Mouse (Mus musculus) olfactory bulb, adult 2 months (tissue): ENCODE results near the gene Lrrfip2. TPM values are rescaled to one million over a fixed set of nuclear protein-coding genes. Genes with fewer than 3 reads are reported as not detected.

Source experiments
- H3K27ac ChIP-seq: fragments of 200-500 bp; 2 replicates; pipeline ENCODE4 v1.5.1; 2012; ENCODE audit warnings: low read depth, low read length; ENCODE audit not compliant: insufficient read depth
- H3K4me1 ChIP-seq: fragments of 200-500 bp; 2 replicates; pipeline ENCODE4 v1.6.1; 2012; ENCODE audit warnings: low read length; ENCODE audit not compliant: control insufficient read depth, insufficient read depth
- H3K4me3 ChIP-seq: fragments of 200-500 bp; 2 replicates; pipeline ENCODE4 v1.5.1; 2012; ENCODE audit warnings: mild to moderate bottlenecking, low read depth, low read length, moderate library complexity; ENCODE audit not compliant: insufficient read depth
- CTCF ChIP-seq: fragments of 200-500 bp; IDR thresholded peaks from 2 replicates; pipeline ENCODE4 v1.5.1; 2012; ENCODE audit warnings: low read depth, mild to moderate bottlenecking, low read length, moderate library complexity; ENCODE audit not compliant: insufficient read depth
- POLR2A ChIP-seq: fragments of 200-500 bp; IDR thresholded peaks from 2 replicates; pipeline ENCODE4 v1.6.1; 2012; ENCODE audit warnings: mild to moderate bottlenecking, low read depth, low read length, moderate library complexity; ENCODE audit not compliant: insufficient read depth
- WGBS: fragments of 180-500 bp; shearing (Covaris S2); methylation state at CpG from one replicate; pipeline ENCODE4 v1.1.7; 2018; 5-methylcytosine and 5-hydroxymethylcytosine counted together
- polyA plus RNA-seq: library from polyadenylated mRNA; stranded (reverse); fragments of >200 nt; gene quantifications from 2 replicates; pipeline ENCODE4 v1.2.4, GENCODE M21; 2012; ENCODE audit warnings: low replicate concordance; ENCODE audit not compliant: missing spikeins, insufficient read depth, insufficient read length

Lrrfip2 gene
- polyA plus RNA-seq, 1 experiment = not detected

GRCm38 (mm10) chr9:111200208-111200607 is 82.8 kb downstream of the Lrrfip2 start:
- Histone ChIP-seq H3K4me3 (no peak overlapping the region), H3K27ac (no peak overlapping the region), H3K4me1 (peaks cover 5% of the 10 kb centered on the region; the same call in 1 of the 2 replicates)
- TF ChIP-seq CTCF (no peak), POLR2A (no peak)

GRCm38 (mm10) chr9:111204601-111205375 is 87.4 kb downstream of the Lrrfip2 start:
- Histone ChIP-seq H3K4me3 (no peak overlapping the region), H3K27ac (no peak overlapping the region), H3K4me1 (0 out of 2 replicates have a peak, but pooled peaks cover 3% of the 10 kb centered on the region)
- WGBS = 55% methylated on average over 9 of the region's 9 CpGs
- TF ChIP-seq CTCF = no peak
- no peak for TF ChIP-seq POLR2A

- 86% methylated on average over 3 of the region's 3 CpGs for WGBS
- no peak overlapping the region for H3K4me3 ChIP-seq
- TF ChIP-seq CTCF (no peak), POLR2A (no peak)
- 0 out of 2 replicates have a peak, but pooled peaks cover 3% of the 10 kb centered on the region for H3K4me1 ChIP-seq
- H3K27ac ChIP-seq = no peak overlapping the region
Observed at GRCm38 (mm10) chr9:111207683-111208082, 90.3 kb downstream of the Lrrfip2 start.

- Histone ChIP-seq H3K27ac (no peak overlapping the region), H3K4me3 (no peak overlapping the region), H3K4me1 (0 out of 2 replicates have a peak, but pooled peaks cover 3% of the 10 kb centered on the region)
- no peak for TF ChIP-seq CTCF
- TF ChIP-seq POLR2A = no peak
- WGBS = 98% methylated on average over 3 of the region's 3 CpGs
Observed at GRCm38 (mm10) chr9:111208185-111208584, 90.8 kb downstream of the Lrrfip2 start.

GRCm38 (mm10) chr9:111209158-111209699 is 91.8 kb downstream of the Lrrfip2 start:
- 0 out of 2 replicates have a peak, but pooled peaks cover 3% of the 10 kb centered on the region for H3K4me1 ChIP-seq
- no peak overlapping the region for H3K4me3 ChIP-seq
- TF ChIP-seq POLR2A = no peak
- TF ChIP-seq CTCF = no peak
- H3K27ac ChIP-seq = no peak overlapping the region
- 95% methylated on average over 7 of the region's 7 CpGs for WGBS

GRCm38 (mm10) chr9:111210412-111210811 is 93.0 kb downstream of the Lrrfip2 start:
- WGBS = 92% methylated on average over 4 of the region's 4 CpGs
- Histone ChIP-seq H3K4me1 (no peaks in the 10 kb centered on the region), H3K4me3 (no peak overlapping the region), H3K27ac (no peak overlapping the region)
- no peak for TF ChIP-seq CTCF
- no peak for TF ChIP-seq POLR2A

GRCm38 (mm10) chr9:111211122-111212041 is 94.0 kb downstream of the Lrrfip2 start:
- Histone ChIP-seq H3K27ac (no peak overlapping the region), H3K4me3 (no peak overlapping the region), H3K4me1 (no peaks in the 10 kb centered on the region)
- TF ChIP-seq POLR2A = no peak
- no peak for TF ChIP-seq CTCF
- 83% methylated on average over 10 of the region's 10 CpGs for WGBS

GRCm38 (mm10) chr9:111213501-111213900 is 96.1 kb downstream of the Lrrfip2 start:
- no peak overlapping the region for H3K27ac ChIP-seq
- TF ChIP-seq CTCF (no peak), POLR2A (no peak)
- 68% methylated on average over 6 of the region's 6 CpGs for WGBS

More at GRCm38 (mm10) chr9:111213501-111213900, 96.1 kb downstream of the Lrrfip2 start:
- H3K4me1 ChIP-seq = no peaks in the 10 kb centered on the region
- H3K4me3 ChIP-seq = no peak overlapping the region
